In the genomic region with DNA sequence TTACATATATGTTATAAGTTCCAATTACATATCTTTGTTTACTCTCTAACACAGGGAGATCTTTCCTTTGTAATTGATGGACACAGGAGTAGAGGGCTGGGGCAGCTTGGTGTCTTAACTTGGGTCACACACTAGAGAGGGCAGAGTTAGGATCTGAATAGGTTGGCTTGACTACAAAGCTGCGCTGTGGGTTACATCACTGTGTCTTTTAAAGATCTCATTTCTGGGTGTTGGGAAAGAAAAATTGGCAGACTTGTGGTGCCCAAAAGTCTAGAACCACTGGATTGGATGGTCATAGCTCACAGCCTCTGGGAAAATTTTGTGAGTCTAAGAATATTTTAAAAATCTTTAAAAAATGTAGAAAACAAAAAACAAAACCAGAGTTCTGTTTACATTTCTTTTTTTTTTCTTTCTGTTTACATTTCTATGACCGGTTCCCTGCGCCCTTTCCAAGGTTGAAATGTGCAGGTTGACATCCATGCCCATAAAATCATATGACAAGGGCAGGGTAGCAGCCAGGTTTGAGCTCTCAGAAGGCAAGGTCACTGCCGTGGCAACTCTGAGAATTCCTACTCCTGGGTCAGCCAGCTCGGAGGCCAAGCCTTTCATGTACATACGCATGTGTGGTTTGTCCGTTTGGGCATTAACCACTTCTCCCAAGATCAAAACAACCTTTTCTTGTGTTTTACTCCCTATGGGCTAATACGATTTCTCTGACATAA, we compare ENCODE assay signal across 19 mouse cellular contexts. TPM values are rescaled to one million over a fixed set of nuclear protein-coding genes. Genes with fewer than 3 reads are reported as not detected.
"Had no signal": no experiment of that assay in that cellular context is flagged by ENCODE, and none has a peak within 500 bp of the region (broad histone marks: within the 10 kb centered on the region; RNA-seq: fewer than 3 reads in every experiment).

No protein-coding gene starts in this region.

- H3K9ac ChIP-seq: limb, embryonic 12.5 days; limb, embryonic 15.5 days; liver, embryonic 14.5 days; lung, embryonic 15.5 days; midbrain, embryonic 13.5 days had no signal

- ATAC-seq: midbrain, embryonic 13.5 days; midbrain, embryonic 16.5 days had no signal

- H3K27me3 ChIP-seq: limb, embryonic 12.5 days; limb, embryonic 15.5 days; lung, embryonic 15.5 days; megakaryocyte, embryonic 14.5 days; midbrain, embryonic 13.5 days had no signal

- H3K4me1 ChIP-seq: limb, embryonic 12.5 days; limb, embryonic 15.5 days; lung, embryonic 15.5 days; midbrain, embryonic 10.5 days; midbrain, embryonic 13.5 days had no signal

- H3K36me3 ChIP-seq: limb, embryonic 12.5 days; limb, embryonic 15.5 days; midbrain, embryonic 10.5 days; midbrain, embryonic 13.5 days had no signal

- H3K4me3 ChIP-seq: limb, embryonic 12.5 days; limb, embryonic 15.5 days; lung, embryonic 15.5 days; midbrain, embryonic 10.5 days; midbrain, embryonic 13.5 days had no signal

- DNase-seq: kidney, adult 9 months; kidney, postnatal 14 days; kidney, postnatal 4 days; left cerebral cortex, postnatal 4 days; lung, adult 18-20 months; lung, postnatal 10 days; lung, postnatal 36 days; thymus, adult 18-20 months; thymus, postnatal 14 days had no signal

- H3K27ac ChIP-seq: limb, embryonic 12.5 days; limb, embryonic 15.5 days; liver, embryonic 14.5 days; lung, embryonic 15.5 days; midbrain, embryonic 10.5 days; midbrain, embryonic 13.5 days had no signal

- H3K9me3 ChIP-seq: limb, embryonic 12.5 days; limb, embryonic 15.5 days; lung, embryonic 15.5 days; megakaryocyte, embryonic 14.5 days; midbrain, embryonic 10.5 days; midbrain, embryonic 13.5 days had no signal

- H3K4me2 ChIP-seq: limb, embryonic 12.5 days; limb, embryonic 15.5 days; lung, embryonic 15.5 days; midbrain, embryonic 13.5 days had no signal

RNA-seq across cellular contexts. Expression of a gene that starts 23.7 kb away (rescaled TPM):
- total RNA-seq: layer of hippocampus, postnatal 14 days; left cerebral cortex, postnatal 14 days; left cerebral cortex, postnatal 4 days had no signal
